Mouse (Mus musculus) hindbrain, embryonic 15.5 days (tissue): ENCODE results near the gene Fbxl3. TPM values are rescaled to one million over a fixed set of nuclear protein-coding genes. Genes with fewer than 3 reads are reported as not detected.

ENCODE experiments used
- ATAC-seq: fragments of 200-750 bp; cut with Nextera tagmentation; 2 replicates; pipeline ENCODE4 v1.8.0; 2017; ENCODE audit warnings: low read depth, moderate number of reproducible peaks, moderate TSS enrichment; ENCODE audit not compliant: low FRiP score
- H3K27ac ChIP-seq: fragments of 300-500 bp; sonication (generic); replicated peaks from 2 replicates; pipeline ENCODE4 v1.5.1; 2015; ENCODE audit warnings: mild to moderate bottlenecking, inconsistent platforms
- H3K27me3 ChIP-seq: fragments of 300-500 bp; sonication (generic); 2 replicates; pipeline ENCODE4 v1.6.1; 2015; ENCODE audit warnings: control low read depth, inconsistent platforms
- H3K36me3 ChIP-seq: fragments of 300-500 bp; sonication (generic); 2 replicates; pipeline ENCODE4 v1.6.1; 2015; ENCODE audit warnings: control low read depth, inconsistent platforms
- H3K4me1 ChIP-seq: fragments of 300-500 bp; sonication (generic); replicated peaks from 2 replicates; pipeline ENCODE4 v1.6.1; 2015; ENCODE audit warnings: control low read depth, inconsistent platforms
- H3K4me2 ChIP-seq: fragments of 300-500 bp; sonication (generic); 2 replicates; pipeline ENCODE4 v1.6.1; 2015; ENCODE audit warnings: moderate library complexity, mild to moderate bottlenecking, inconsistent platforms
- H3K4me3 ChIP-seq: fragments of 300-500 bp; sonication (generic); 2 replicates; pipeline ENCODE4 v1.5.1; 2015; ENCODE audit warnings: mild to moderate bottlenecking, inconsistent platforms
- H3K9ac ChIP-seq: fragments of 300-500 bp; sonication (generic); 2 replicates; pipeline ENCODE4 v1.6.1; 2015; ENCODE audit warnings: inconsistent platforms
- H3K9me3 ChIP-seq: fragments of 300-500 bp; sonication (generic); 2 replicates; pipeline ENCODE4 v1.6.1; 2016; ENCODE audit warnings: control low read depth, inconsistent platforms
- WGBS: fragments of 180-500 bp; shearing (Covaris S2); methylation state at CpG from one replicate; pipeline ENCODE4 v1.1.7; 2015; 5-methylcytosine and 5-hydroxymethylcytosine counted together
- polyA plus RNA-seq: library from polyadenylated mRNA; unstranded; fragments of >200 nt; fragmentation: Nextera tagmentation; extraction: Ambion mirVana; gene quantifications from 2 replicates; pipeline ENCODE4 v1.2.1, GENCODE M21; 2015

Gene Fbxl3
- polyA plus RNA-seq, 1 experiment from 2014 or later, result 21.5 TPM

DNA sequence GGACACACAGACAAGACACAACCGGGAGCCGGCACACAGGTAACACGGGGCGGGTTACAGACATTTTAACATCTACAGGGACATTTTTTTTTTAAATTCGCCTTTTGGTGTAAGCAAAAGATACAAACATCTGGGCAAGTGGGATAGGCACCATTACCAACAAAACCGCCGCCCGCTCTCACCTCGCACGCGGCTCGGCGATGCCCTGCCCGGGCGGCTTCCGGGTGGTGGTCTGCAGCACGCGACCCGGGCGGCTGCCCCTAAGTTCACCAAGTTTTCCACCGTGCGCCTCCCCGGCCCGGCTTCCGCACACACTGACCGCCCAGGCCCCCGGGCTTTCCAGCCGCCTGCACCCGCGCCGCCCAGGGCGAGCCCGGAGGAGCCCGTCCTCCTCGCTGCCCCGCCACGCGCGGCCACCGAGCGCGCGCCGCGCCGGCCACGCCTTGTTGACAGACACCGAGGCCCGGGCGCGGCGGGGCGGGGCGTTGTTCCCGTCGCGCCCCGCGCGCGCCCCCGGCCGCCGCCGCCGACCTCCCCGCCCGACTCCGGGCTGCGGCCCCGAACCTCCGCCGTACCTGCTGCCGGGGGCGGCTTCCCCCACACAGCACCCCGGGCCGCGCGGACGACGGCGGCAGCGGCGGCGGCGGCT, 655 bp downstream of the Fbxl3 start:
- peak overlapping the region; percentile 54 for H3K4me2 ChIP-seq
- peak; percentile 85 for ATAC-seq

DNA sequence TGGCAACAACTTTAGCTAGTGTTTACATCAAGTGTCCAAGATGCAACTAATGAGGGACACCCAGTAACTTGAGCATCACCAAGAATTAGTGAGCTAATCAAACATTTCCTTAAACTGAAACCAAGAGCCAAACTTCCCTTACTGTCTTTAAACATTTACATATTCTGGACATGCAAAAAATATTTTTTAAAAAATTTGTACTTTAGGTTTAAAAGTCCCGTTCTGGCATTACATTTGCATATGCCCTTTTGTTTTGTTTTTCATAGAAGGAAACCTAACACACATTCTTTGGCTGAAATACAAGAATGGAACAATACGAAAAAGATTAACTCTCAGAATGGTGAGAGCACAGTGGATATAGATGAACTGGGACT, 1.2 kb downstream of the Fbxl3 start:
- H3K9me3 ChIP-seq, result no peaks in the 10 kb centered on the region
- WGBS, result 5% methylated on average over 2 of the region's 2 CpGs
- H3K4me1 ChIP-seq, result peaks cover 34% of the 10 kb centered on the region
- peak overlapping the region; percentile 95 for H3K27ac ChIP-seq
- H3K4me2 ChIP-seq, result peak overlapping the region; percentile 54
- no peaks in the 10 kb centered on the region for H3K27me3 ChIP-seq
- H3K36me3 ChIP-seq, result peaks cover 5% of the 10 kb centered on the region; the same call in 1 of the 2 replicates
- no peak for ATAC-seq
- H3K9ac ChIP-seq, result peak overlapping the region; percentile 80
- H3K4me3 ChIP-seq, result peak overlapping the region; percentile 73

More for the DNA sequence above, 655 bp downstream of the Fbxl3 start:
- peak overlapping the region; percentile 73 for H3K4me3 ChIP-seq
- 0% methylated on average over 69 of the region's 86 CpGs for WGBS
- H3K9ac ChIP-seq, result peak overlapping the region; percentile 80
- H3K36me3 ChIP-seq, result peaks cover 5% of the 10 kb centered on the region; the same call in 1 of the 2 replicates
- H3K27me3 ChIP-seq, result no peaks in the 10 kb centered on the region
- H3K9me3 ChIP-seq, result no peaks in the 10 kb centered on the region
- H3K27ac ChIP-seq, result peak overlapping the region; percentile 95
- peaks cover 29% of the 10 kb centered on the region for H3K4me1 ChIP-seq

DNA sequence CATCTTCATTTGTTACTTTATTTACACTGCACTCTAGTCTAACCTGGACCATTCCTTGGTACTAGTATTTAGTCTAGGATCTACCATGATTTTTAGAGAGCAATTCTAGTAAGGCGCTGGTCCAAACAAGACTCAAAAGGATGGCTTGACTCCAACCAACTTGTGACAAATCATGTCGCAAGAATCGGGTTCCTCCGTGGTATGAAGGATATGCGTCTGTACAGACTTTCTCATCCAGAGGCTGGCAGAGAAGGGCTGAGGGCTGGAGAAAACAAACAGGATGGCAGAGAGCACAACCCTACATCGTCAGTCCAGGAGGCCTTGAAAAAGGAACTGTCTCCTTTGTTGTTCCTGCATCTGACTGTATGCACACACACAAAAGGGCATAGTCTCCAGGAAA, 2.7 kb downstream of the Fbxl3 start:
- Histone ChIP-seq H3K4me2 (peak overlapping the region; percentile 11; the same call in 1 of the 2 replicates), H3K36me3 (peaks cover 7% of the 10 kb centered on the region; the same call in 1 of the 2 replicates), H3K4me1 (peaks cover 34% of the 10 kb centered on the region), H3K4me3 (no peak overlapping the region), H3K9me3 (no peaks in the 10 kb centered on the region), H3K9ac (no peak overlapping the region), H3K27me3 (no peaks in the 10 kb centered on the region), H3K27ac (no peak overlapping the region)
- WGBS, result 69% methylated on average over 6 of the region's 6 CpGs
- ATAC-seq, result no peak

DNA sequence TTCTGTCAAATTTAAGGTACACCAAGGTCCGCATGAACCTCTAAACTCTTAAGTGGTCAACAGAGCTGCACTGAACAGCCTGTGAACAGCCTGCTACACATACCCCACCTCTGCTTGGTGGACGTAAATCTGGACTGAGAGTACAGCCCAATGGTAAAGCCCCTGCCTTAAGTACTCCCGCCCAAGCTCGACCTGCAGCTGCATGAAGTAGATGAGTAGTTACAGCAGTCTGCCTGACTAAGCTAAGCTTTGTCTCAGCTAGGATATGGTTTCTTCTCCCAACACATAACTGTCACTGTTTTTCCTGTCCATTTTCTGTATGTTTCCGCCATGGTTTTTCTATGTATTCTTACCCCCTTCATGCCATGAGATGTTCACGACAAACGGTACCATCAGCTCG, 3.5 kb downstream of the Fbxl3 start:
- peaks cover 8% of the 10 kb centered on the region; the same call in 1 of the 2 replicates for H3K36me3 ChIP-seq
- 92% methylated on average over 8 of the region's 8 CpGs for WGBS

DNA sequence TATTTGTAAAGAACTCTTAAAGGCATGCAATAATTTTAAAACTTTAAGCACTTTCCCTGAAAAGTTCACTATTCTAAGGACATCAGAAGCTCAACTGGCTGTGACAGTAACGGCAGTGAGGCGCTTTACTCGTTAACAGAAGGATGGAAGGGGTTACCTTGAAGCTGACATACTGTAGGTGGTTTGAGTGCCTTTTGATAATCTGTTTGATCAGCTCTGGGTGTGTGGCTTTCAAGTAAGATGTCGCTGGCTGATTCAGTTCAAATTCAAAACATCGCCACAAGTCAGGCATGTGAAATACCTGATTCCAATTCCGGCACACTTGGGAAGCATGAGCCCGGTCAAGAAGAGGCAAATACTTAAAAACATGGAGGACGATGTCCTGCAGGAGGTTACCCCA, 4.3 kb downstream of the Fbxl3 start:
- no peak overlapping the region for H3K4me2 ChIP-seq
- no peak overlapping the region for H3K4me3 ChIP-seq
- no peak overlapping the region for H3K9ac ChIP-seq
- no peaks in the 10 kb centered on the region for H3K27me3 ChIP-seq
- H3K27ac ChIP-seq, result no peak overlapping the region
- 92% methylated on average over 8 of the region's 8 CpGs for WGBS
- no peaks in the 10 kb centered on the region for H3K9me3 ChIP-seq
- peaks cover 34% of the 10 kb centered on the region for H3K4me1 ChIP-seq
- peaks cover 8% of the 10 kb centered on the region; the same call in 1 of the 2 replicates for H3K36me3 ChIP-seq
- ATAC-seq, result no peak

More for the DNA sequence above, 3.5 kb downstream of the Fbxl3 start:
- ATAC-seq, result no peak
- Histone ChIP-seq H3K9ac (no peak overlapping the region), H3K4me2 (no peak overlapping the region), H3K4me3 (no peak overlapping the region), H3K27me3 (no peaks in the 10 kb centered on the region), H3K27ac (no peak overlapping the region), H3K9me3 (no peaks in the 10 kb centered on the region), H3K4me1 (peaks cover 34% of the 10 kb centered on the region)

DNA sequence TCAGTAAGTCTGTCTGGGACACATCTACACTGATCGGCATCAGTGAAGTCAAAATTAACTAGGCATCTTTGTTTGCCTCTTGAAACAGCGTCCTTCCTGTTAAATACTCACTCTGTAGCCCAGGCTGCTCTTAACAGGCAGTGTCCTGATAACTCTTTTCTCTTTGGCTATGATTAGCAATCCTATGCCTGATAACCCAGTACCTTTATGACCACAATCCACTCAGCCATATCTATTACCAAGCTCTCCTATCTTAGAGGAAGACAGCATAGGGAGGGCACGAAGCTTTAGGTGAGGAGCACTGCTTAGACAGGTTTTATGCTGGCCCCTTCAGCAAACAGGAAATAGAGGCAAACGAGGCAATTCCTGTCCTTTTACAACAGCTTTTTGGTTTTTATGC, 5.7 kb downstream of the Fbxl3 start:
- Histone ChIP-seq H3K27ac (no peak overlapping the region), H3K4me3 (no peak overlapping the region), H3K9me3 (no peaks in the 10 kb centered on the region), H3K36me3 (peaks cover 15% of the 10 kb centered on the region), H3K9ac (no peak overlapping the region), H3K4me2 (no peak overlapping the region), H3K4me1 (peaks cover 34% of the 10 kb centered on the region), H3K27me3 (no peaks in the 10 kb centered on the region)
- ATAC-seq, result no peak
- 85% methylated on average over 4 of the region's 4 CpGs for WGBS

DNA sequence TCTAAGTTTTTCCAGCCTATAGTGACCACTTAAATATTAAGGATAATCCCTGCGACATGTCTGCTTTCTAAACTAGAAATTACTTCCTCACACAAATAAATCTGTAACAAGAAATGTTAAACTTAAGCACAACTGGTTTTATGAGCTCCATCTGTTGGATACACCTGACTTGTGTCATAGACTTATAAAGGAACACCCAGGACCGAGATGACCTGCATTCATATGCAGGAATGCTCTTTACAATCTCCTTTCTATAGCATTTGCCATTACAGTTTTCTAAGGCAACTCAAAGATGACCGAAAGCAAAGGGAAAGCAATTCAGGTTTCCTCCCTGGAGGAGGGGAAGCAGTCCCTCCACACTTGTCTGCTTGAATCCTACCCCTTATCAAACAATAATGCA, 6.1 kb downstream of the Fbxl3 start:
- peaks cover 34% of the 10 kb centered on the region for H3K4me1 ChIP-seq
- no peak overlapping the region for H3K9ac ChIP-seq
- ATAC-seq, result no peak
- H3K27me3 ChIP-seq, result no peaks in the 10 kb centered on the region
- WGBS, result 75% methylated on average over 3 of the region's 3 CpGs
- no peak overlapping the region for H3K4me3 ChIP-seq
- H3K9me3 ChIP-seq, result no peaks in the 10 kb centered on the region
- no peak overlapping the region for H3K4me2 ChIP-seq
- no peak overlapping the region for H3K27ac ChIP-seq
- peaks cover 18% of the 10 kb centered on the region for H3K36me3 ChIP-seq

DNA sequence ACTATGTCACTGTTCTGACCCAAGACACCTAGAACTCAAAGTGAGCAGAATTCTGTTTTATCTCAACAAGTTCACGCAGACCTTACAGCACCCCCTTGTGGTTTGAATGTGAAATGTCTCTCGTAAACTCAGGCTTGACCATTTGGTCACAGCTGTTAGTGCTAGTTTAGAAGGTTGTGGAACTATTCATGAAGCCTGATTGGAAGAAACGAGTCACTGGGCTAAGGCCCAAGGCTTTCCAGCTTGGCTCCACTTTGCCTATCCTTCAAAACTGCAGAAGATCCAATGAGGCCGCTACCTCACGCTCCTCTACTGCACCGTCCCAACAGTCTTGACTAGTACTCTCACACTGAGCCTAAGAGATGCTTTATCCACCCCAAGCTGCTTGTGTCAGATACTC, 10.7 kb downstream of the Fbxl3 start:
- no peak overlapping the region for H3K27ac ChIP-seq
- peaks cover 36% of the 10 kb centered on the region for H3K36me3 ChIP-seq
- H3K4me1 ChIP-seq, result 0 out of 2 replicates have a peak, but pooled peaks cover 4% of the 10 kb centered on the region
- 73% methylated on average over 6 of the region's 6 CpGs for WGBS
- no peak overlapping the region for H3K4me2 ChIP-seq
- H3K9ac ChIP-seq, result no peak overlapping the region
- no peak for ATAC-seq
- H3K27me3 ChIP-seq, result no peaks in the 10 kb centered on the region
- H3K4me3 ChIP-seq, result no peak overlapping the region
- no peaks in the 10 kb centered on the region for H3K9me3 ChIP-seq

DNA sequence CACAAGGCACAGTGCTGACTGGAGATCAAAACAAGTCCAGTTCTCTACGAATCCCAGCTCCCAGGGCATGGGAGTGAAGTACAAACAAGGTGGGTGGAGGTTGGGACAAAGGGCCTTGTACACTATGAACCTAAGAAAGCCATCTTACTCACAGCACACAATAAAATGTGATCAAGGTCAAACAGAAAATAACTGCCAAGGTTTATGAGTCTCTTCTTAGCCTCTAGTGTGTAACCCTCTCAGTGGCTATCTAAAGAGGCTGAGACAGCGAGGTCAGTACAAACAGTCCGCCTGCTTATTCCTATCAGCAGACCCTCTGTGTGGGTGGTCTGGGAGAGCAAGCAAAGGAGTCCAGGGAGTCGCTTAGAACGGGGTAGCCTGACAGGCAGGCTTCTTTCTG, 11.5 kb downstream of the Fbxl3 start:
- Histone ChIP-seq H3K27me3 (no peaks in the 10 kb centered on the region), H3K36me3 (peaks cover 40% of the 10 kb centered on the region), H3K4me1 (no peaks in the 10 kb centered on the region), H3K4me2 (no peak overlapping the region), H3K27ac (no peak overlapping the region), H3K4me3 (no peak overlapping the region), H3K9me3 (no peaks in the 10 kb centered on the region), H3K9ac (no peak overlapping the region)
- no peak for ATAC-seq
- WGBS, result 85% methylated on average over 5 of the region's 5 CpGs

DNA sequence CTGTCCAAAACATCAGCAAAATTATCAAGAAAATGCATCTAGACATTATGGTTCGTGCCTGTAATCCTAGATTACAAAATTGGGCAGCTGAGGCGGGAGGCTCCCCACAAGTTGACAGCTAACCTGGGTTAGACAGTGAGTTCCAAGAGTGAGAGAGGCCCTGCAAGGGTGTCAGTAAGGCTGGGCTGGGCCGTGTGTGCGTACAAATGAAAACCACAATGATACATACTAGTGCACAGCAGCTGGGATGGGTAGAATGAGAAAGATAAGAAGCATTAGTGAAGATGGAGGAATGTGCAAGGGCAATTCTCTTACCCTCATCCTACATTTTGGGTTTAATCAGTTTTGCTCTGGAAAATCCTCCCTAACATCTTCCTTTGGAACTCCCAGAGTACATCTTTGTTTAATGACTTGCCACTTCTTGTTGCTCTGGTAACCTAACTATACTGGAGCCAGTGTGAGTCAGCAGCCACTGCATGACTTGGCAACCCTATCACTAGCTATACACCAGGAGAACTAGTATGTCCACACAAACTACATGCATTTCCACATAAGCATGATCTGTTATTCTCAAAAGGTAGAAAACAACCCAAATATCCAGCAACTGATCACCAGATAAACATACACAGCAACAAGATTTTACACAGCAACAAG, 12.6 kb downstream of the Fbxl3 start:
- peaks cover 40% of the 10 kb centered on the region for H3K36me3 ChIP-seq
- WGBS, result 98% methylated on average over 4 of the region's 4 CpGs
- no peak for ATAC-seq

DNA sequence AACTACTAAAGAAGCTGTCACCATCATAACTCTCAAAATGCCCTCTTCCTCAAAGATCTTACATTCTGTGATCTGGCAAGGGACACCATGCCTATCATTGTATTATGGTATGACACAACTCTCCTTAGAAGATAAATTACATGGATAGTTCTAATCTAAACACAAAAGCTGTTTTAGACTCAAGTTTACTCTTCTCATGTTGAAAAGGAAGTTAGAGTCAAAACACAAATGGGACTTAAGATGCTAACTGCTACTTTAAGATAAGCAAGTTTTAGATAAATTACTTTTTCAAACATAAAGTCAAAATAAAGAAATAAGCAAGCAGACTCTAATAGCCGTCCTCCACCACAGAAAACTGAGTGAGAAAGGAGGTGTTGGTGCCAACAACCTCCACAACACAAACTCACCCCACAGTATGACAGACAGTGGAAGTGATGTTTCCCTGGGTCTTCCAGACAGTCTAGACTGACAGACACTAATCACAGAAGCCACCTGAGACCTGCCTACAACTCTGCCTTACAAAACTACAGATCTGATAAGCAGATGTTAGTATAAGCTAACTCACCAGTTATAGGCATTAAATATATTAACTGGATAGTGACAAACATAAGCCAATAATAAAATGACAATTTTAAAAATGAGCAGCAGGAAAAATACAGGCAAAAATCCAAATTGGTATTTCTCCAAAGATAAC, 13.4 kb downstream of the Fbxl3 start:
- no peaks in the 10 kb centered on the region for H3K4me1 ChIP-seq
- no peak for ATAC-seq
- WGBS, result 91% methylated on average over 1 of the region's 1 CpGs
- no peaks in the 10 kb centered on the region for H3K9me3 ChIP-seq
- H3K27me3 ChIP-seq, result no peaks in the 10 kb centered on the region
- H3K27ac ChIP-seq, result no peak overlapping the region
- H3K36me3 ChIP-seq, result peaks cover 40% of the 10 kb centered on the region
- no peak overlapping the region for H3K4me3 ChIP-seq
- no peak overlapping the region for H3K4me2 ChIP-seq
- no peak overlapping the region for H3K9ac ChIP-seq

More for the DNA sequence above, 12.6 kb downstream of the Fbxl3 start:
- H3K4me3 ChIP-seq, result no peak overlapping the region
- H3K4me2 ChIP-seq, result no peak overlapping the region
- H3K9ac ChIP-seq, result no peak overlapping the region
- no peaks in the 10 kb centered on the region for H3K4me1 ChIP-seq
- H3K27ac ChIP-seq, result no peak overlapping the region
- no peaks in the 10 kb centered on the region for H3K27me3 ChIP-seq
- no peaks in the 10 kb centered on the region for H3K9me3 ChIP-seq
